Mouse (Mus musculus) forelimb bud, embryonic 11.5 days (tissue): ENCODE measurements around the gene Gsdme.
A peak's percentile ranks its signal among the peaks of the same experiment; 100 is the strongest.

Source experiments
- DNase-seq: peaks from one replicate; pipeline ENCODE4 v3.0.0-alpha.2; 2012; ENCODE audit warnings: low read depth, low spot score

Gsdme gene

GRCm38 (mm10) chr6:50263670-50264069 is at the start of gene Gsdme:
Gsdme (minus strand) TSS chr6:50263862.
- no peak for DNase-seq

GRCm38 (mm10) chr6:50312647-50313046 is 49.0 kb upstream of the Gsdme start:
- DNase-seq = peak; percentile 77

GRCm38 (mm10) chr6:50309019-50309418 is 45.4 kb upstream of the Gsdme start:
- peak; percentile 48 for DNase-seq

- DNase-seq = no peak
These were observed 43.0 kb upstream of the Gsdme start for GRCm38 (mm10) chr6:50306625-50307024.

- peak; percentile 85 for DNase-seq
These were observed 41.4 kb upstream of the Gsdme start for GRCm38 (mm10) chr6:50304949-50305491.

GRCm38 (mm10) chr6:50301121-50301520 is 37.5 kb upstream of the Gsdme start:
- no peak for DNase-seq

- no peak for DNase-seq
These were observed 37.0 kb upstream of the Gsdme start for GRCm38 (mm10) chr6:50300622-50301021.

- DNase-seq = no peak
These were observed 35.4 kb upstream of the Gsdme start for GRCm38 (mm10) chr6:50299071-50299470.

- no peak for DNase-seq
These were observed 34.0 kb upstream of the Gsdme start for GRCm38 (mm10) chr6:50297671-50298070.

- DNase-seq = no peak
These were observed 31.5 kb upstream of the Gsdme start for GRCm38 (mm10) chr6:50295136-50295535.

- DNase-seq = peak; percentile 90
These were observed 30.5 kb upstream of the Gsdme start for GRCm38 (mm10) chr6:50294128-50294527.

GRCm38 (mm10) chr6:50291650-50292049 is 28.0 kb upstream of the Gsdme start:
- no peak for DNase-seq

GRCm38 (mm10) chr6:50286881-50287280 is 23.2 kb upstream of the Gsdme start:
- no peak for DNase-seq

- no peak for DNase-seq
These were observed 16.0 kb upstream of the Gsdme start for GRCm38 (mm10) chr6:50279642-50280041.

- no peak for DNase-seq
These were observed 10.3 kb upstream of the Gsdme start for GRCm38 (mm10) chr6:50273947-50274346.

GRCm38 (mm10) chr6:50273416-50273815 is 9.8 kb upstream of the Gsdme start:
- no peak for DNase-seq

- no peak for DNase-seq
These were observed 1.4 kb downstream of the Gsdme start for GRCm38 (mm10) chr6:50262310-50262709.

GRCm38 (mm10) chr6:50261922-50262261 is 1.8 kb downstream of the Gsdme start:
- no peak for DNase-seq

GRCm38 (mm10) chr6:50261201-50261921 is 2.3 kb downstream of the Gsdme start:
- DNase-seq = peak; percentile 80

GRCm38 (mm10) chr6:50255356-50255755 is 8.3 kb downstream of the Gsdme start:
- no peak for DNase-seq

- DNase-seq = no peak
These were observed 8.9 kb downstream of the Gsdme start for GRCm38 (mm10) chr6:50254723-50255184.

- DNase-seq = no peak
These were observed 11.0 kb downstream of the Gsdme start for GRCm38 (mm10) chr6:50252690-50253089.

GRCm38 (mm10) chr6:50247791-50248190 is 15.9 kb downstream of the Gsdme start:
- no peak for DNase-seq
